ENCODE assay signal across 7 mouse cellular contexts in the genomic region with DNA sequence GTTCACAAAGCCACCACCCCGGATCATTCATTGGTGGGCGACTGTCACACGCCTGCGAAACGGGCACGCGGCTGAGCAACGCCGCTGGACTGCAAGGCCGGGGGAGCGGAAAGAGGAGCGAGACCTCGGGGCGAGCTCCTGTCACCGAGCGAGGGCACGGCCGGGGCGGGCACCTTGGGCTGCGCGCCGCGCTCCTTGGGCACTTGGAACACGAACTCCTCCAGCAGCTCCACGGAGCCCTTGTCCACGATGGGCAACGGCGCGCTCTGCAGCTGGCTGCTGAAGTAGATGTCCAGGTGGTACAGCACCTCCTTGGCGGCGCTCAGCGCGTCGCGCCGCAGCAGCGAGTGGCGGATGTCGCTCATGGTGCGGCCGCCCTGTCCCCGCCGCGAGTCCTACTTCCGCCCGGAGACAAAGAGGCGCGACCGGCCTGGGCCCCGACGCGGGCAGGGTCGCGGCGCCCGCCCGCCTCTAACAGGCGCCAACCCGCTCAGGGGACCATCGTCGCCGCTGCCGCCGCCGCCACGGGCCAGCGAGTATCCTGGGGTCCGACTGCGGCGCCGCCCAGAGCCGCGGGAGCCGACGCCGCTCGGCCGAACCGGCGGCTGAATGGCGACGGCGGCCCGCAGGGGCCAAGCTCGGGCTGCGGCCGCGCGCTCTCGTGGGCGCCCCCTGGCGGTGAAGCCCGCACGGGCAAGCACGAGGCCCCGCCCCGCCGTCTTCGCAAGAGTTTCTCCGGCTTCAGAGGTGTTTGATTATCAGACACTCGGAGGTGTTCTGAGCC. TPM values are rescaled to one million over a fixed set of nuclear protein-coding genes. Genes with fewer than 3 reads are reported as not detected.
DNase-seq lines count a peak whose midpoint lies in the region; ATAC-seq and TF ChIP-seq lines count a peak whose summit lies in the region.

A gene (minus strand): TSS at position 631 of the 784 bp plus-strand sequence.

- H3K4me3 ChIP-seq in intestine, postnatal 0 days (ENCODE audit: low read depth, low read length) = peak within 1 kb of the TSS; percentile 83
- peak within 1 kb of the TSS; percentile 89 for H3K4me3 ChIP-seq in midbrain, embryonic 12.5 days
- peak within 1 kb of the TSS; percentile 99 for H3K4me3 ChIP-seq in small intestine, adult 2 months (ENCODE audit: low read depth, low read length)

- no peaks in the 10 kb centered on the region for H3K27me3 ChIP-seq in intestine, postnatal 0 days (replicated peaks; ENCODE audit: control insufficient read depth, insufficient read depth, low read length)
- H3K27me3 ChIP-seq in midbrain, embryonic 12.5 days = no peaks in the 10 kb centered on the region
- no peaks in the 10 kb centered on the region for H3K27me3 ChIP-seq in small intestine, adult 2 months (ENCODE audit: control insufficient read depth, insufficient read depth, low read length)

- peak within 1 kb of the TSS; percentile 95 for H3K9ac ChIP-seq in intestine, postnatal 0 days (ENCODE audit: low read depth, low read length)
- H3K9ac ChIP-seq in midbrain, embryonic 12.5 days (replicated peaks) = peak within 1 kb of the TSS; percentile 96

- no peaks in the 10 kb centered on the region for H3K9me3 ChIP-seq in intestine, postnatal 0 days (ENCODE audit: control insufficient read depth)
- H3K9me3 ChIP-seq in midbrain, embryonic 12.5 days = no peaks in the 10 kb centered on the region

- peak within 1 kb of the TSS; percentile 87 for H3K27ac ChIP-seq in intestine, postnatal 0 days (ENCODE audit: low read depth, low read length)
- H3K27ac ChIP-seq in midbrain, embryonic 12.5 days (replicated peaks) = peak within 1 kb of the TSS; percentile 97
- H3K27ac ChIP-seq in small intestine, adult 2 months (ENCODE audit: insufficient read depth, low read depth, low read length) = peak within 1 kb of the TSS; percentile 73

- no peaks in the 10 kb centered on the region for H3K4me1 ChIP-seq in intestine, postnatal 0 days (replicated peaks; ENCODE audit: control insufficient read depth, insufficient read depth, low read length)
- H3K4me1 ChIP-seq in midbrain, embryonic 12.5 days = peaks cover 20% of the 10 kb centered on the region
- peaks cover 4% of the 10 kb centered on the region for H3K4me1 ChIP-seq in small intestine, adult 2 months (ENCODE audit: control insufficient read depth, insufficient read depth, insufficient read length, low read length)

- peak; percentile 61 for TF ChIP-seq POLR2A in small intestine, adult 2 months (IDR thresholded peaks at IDR 0.05; ENCODE audit: low read depth, low read length)

- H3K4me2 ChIP-seq in intestine, postnatal 0 days (replicated peaks; ENCODE audit: low read depth) = peak within 1 kb of the TSS; percentile 94
- peak within 1 kb of the TSS; percentile 83 for H3K4me2 ChIP-seq in midbrain, embryonic 12.5 days (replicated peaks)

- peak; percentile 84 for ATAC-seq in intestine, postnatal 0 days
- ATAC-seq in midbrain, embryonic 12.5 days (ENCODE audit: low FRiP score, low read depth) = peak; percentile 85

- peak; percentile 92 for DNase-seq in adrenal gland, adult 2 months
- DNase-seq in embryo, embryonic 11.5 days (ENCODE audit: low read depth, low spot score) = peak; percentile 77
- DNase-seq in gastrocnemius, postnatal 4 days (ENCODE audit: low spot score in 2 of 2) = peak; percentile 92
- peak; percentile 91 for DNase-seq in left cerebral cortex, postnatal 4 days

- 0% methylated on average over 101 of the region's 101 CpGs for WGBS in intestine, postnatal 0 days
- under 1% methylated on average over 91 of the region's 101 CpGs for WGBS in midbrain, embryonic 12.5 days
- under 1% methylated on average over 101 of the region's 101 CpGs for WGBS in small intestine, adult 2 months

- intact Hi-C loops in left cerebral cortex, postnatal 4 days (cut with DNase I) = no loop called here

- TF ChIP-seq CTCF in intestine, postnatal 0 days (IDR thresholded peaks at IDR 0.05; ENCODE audit: low read depth) = peak; percentile 87
- TF ChIP-seq CTCF in small intestine, adult 2 months (IDR thresholded peaks at IDR 0.05; ENCODE audit: extremely low read depth, insufficient read length, insufficient replicate concordance, low read depth, low read length) = peak; percentile 88

- H3K36me3 ChIP-seq in intestine, postnatal 0 days (ENCODE audit: control insufficient read depth, insufficient read depth) = peaks cover 60% of the 10 kb centered on the region
- peaks cover 77% of the 10 kb centered on the region for H3K36me3 ChIP-seq in midbrain, embryonic 12.5 days
- peaks cover 32% of the 10 kb centered on the region for H3K36me3 ChIP-seq in small intestine, adult 2 months (ENCODE audit: control insufficient read depth, insufficient read depth, low read length)

RNA-seq across cellular contexts. Expression of the gene that starts here (rescaled TPM):
- total RNA-seq in adrenal gland, adult 2 months (2021) = 10 to 100 TPM; 25.6 to 36.4 TPM
- polyA plus RNA-seq in adrenal gland, adult 2 months (2012; rRNA removed) = 46.5 and 54.9 TPM in 2 replicates
- 10 to 100 TPM; 13.9 to 15.5 TPM for total RNA-seq in gastrocnemius, postnatal 4 days (2021)
- polyA plus RNA-seq in intestine, postnatal 0 days (2015; fragmentation: Nextera tagmentation; extraction: Ambion mirVana) = 14.7 and 14.9 TPM in 2 replicates
- total RNA-seq in left cerebral cortex, postnatal 4 days (2021) = 10 to 100 TPM; 26.0 to 29.9 TPM
- polyA plus RNA-seq in midbrain, embryonic 12.5 days (2016; fragmentation: Nextera tagmentation; extraction: Ambion mirVana) = 54.1 and 55.5 TPM in 2 replicates
- 19.8 and 28.2 TPM in 2 replicates for polyA plus RNA-seq in small intestine, adult 2 months (2012; rRNA removed)

Comparison
In these comparisons a context has a peak if more than half of its experiments do, and no peak if none do; other contexts are left out.
1. Peak in every context shown above with its lines: DNase-seq, ATAC-seq, H3K4me3 ChIP-seq and H3K27ac ChIP-seq.